Mouse (Mus musculus): ENCODE results near the gene Obsl1. TPM values are rescaled to one million over a fixed set of nuclear protein-coding genes. Genes with fewer than 3 reads are reported as not detected.

Gene Obsl1
- polyA plus RNA-seq, 1 experiment from 2014 or later = 62.3 TPM

- Histone ChIP-seq H3K27ac (no peak overlapping the region; the same call in 1 of the 2 replicates), H3K4me3 (peak overlapping the region; percentile 33), H3K9me3 (no peaks in the 10 kb centered on the region), H3K9ac (peak overlapping the region; percentile 56), H3K4me2 (peak overlapping the region; percentile 61), H3K4me1 (peaks cover 28% of the 10 kb centered on the region), H3K27me3 (peaks cover 57% of the 10 kb centered on the region), H3K36me3 (no peaks in the 10 kb centered on the region)
- WGBS = 16% methylated on average over 23 of the region's 23 CpGs
- no peak for ATAC-seq (ENCODE audit: insufficient number of reproducible peaks, insufficient read depth, low FRiP score, low TSS enrichment, low read depth)
Observed at GRCm38 (mm10) chr1:75458789-75459684, 47.2 kb downstream of the Obsl1 start.

- Histone ChIP-seq H3K27me3 (peaks cover 64% of the 10 kb centered on the region), H3K36me3 (no peaks in the 10 kb centered on the region), H3K4me2 (peak overlapping the region; percentile 61), H3K27ac (no peak overlapping the region), H3K9ac (peak overlapping the region; percentile 56), H3K4me1 (peaks cover 33% of the 10 kb centered on the region), H3K9me3 (no peaks in the 10 kb centered on the region), H3K4me3 (peak overlapping the region; percentile 33)
- 3% methylated on average over 42 of the region's 42 CpGs for WGBS
- peak; percentile 63 for ATAC-seq (ENCODE audit: insufficient number of reproducible peaks, insufficient read depth, low FRiP score, low TSS enrichment, low read depth)
Observed at GRCm38 (mm10) chr1:75458025-75458788, 48.0 kb downstream of the Obsl1 start.

- Histone ChIP-seq H3K36me3 (no peaks in the 10 kb centered on the region), H3K4me1 (peaks cover 33% of the 10 kb centered on the region), H3K4me3 (no peak overlapping the region), H3K27ac (no peak overlapping the region), H3K9me3 (no peaks in the 10 kb centered on the region), H3K9ac (no peak overlapping the region), H3K4me2 (peak overlapping the region; percentile 61), H3K27me3 (peaks cover 70% of the 10 kb centered on the region)
- no peak for ATAC-seq (ENCODE audit: insufficient number of reproducible peaks, insufficient read depth, low FRiP score, low TSS enrichment, low read depth)
- WGBS = under 1% methylated on average over 10 of the region's 10 CpGs
Observed at GRCm38 (mm10) chr1:75457710-75458024, 48.6 kb downstream of the Obsl1 start.

- WGBS = 8% methylated on average over 14 of the region's 14 CpGs
- H3K9me3 ChIP-seq = no peaks in the 10 kb centered on the region
- H3K4me1 ChIP-seq = peaks cover 33% of the 10 kb centered on the region
- peaks cover 77% of the 10 kb centered on the region for H3K27me3 ChIP-seq
- no peak overlapping the region for H3K27ac ChIP-seq
- ATAC-seq (ENCODE audit: insufficient number of reproducible peaks, insufficient read depth, low FRiP score, low TSS enrichment, low read depth) = no peak
- no peaks in the 10 kb centered on the region for H3K36me3 ChIP-seq
- no peak overlapping the region for H3K9ac ChIP-seq
- H3K4me3 ChIP-seq = no peak overlapping the region
- H3K4me2 ChIP-seq = no peak overlapping the region
Observed at GRCm38 (mm10) chr1:75456746-75457564, 49.3 kb downstream of the Obsl1 start.

GRCm38 (mm10) chr1:75455948-75456347 is 50.3 kb downstream of the Obsl1 start:
- H3K9me3 ChIP-seq = no peaks in the 10 kb centered on the region
- H3K4me2 ChIP-seq = no peak overlapping the region
- no peak overlapping the region for H3K9ac ChIP-seq
- H3K4me1 ChIP-seq = peaks cover 36% of the 10 kb centered on the region
- no peak for ATAC-seq (ENCODE audit: insufficient number of reproducible peaks, insufficient read depth, low FRiP score, low TSS enrichment, low read depth)
- no peak overlapping the region for H3K4me3 ChIP-seq
- no peaks in the 10 kb centered on the region for H3K36me3 ChIP-seq
- 24% methylated on average over 5 of the region's 5 CpGs for WGBS
- H3K27me3 ChIP-seq = peaks cover 87% of the 10 kb centered on the region
- H3K27ac ChIP-seq = no peak overlapping the region

GRCm38 (mm10) chr1:75455433-75455832 is 50.8 kb downstream of the Obsl1 start:
- Histone ChIP-seq H3K27me3 (peaks cover 92% of the 10 kb centered on the region), H3K4me2 (no peak overlapping the region), H3K9me3 (no peaks in the 10 kb centered on the region), H3K27ac (no peak overlapping the region), H3K9ac (no peak overlapping the region), H3K4me1 (peaks cover 41% of the 10 kb centered on the region), H3K36me3 (no peaks in the 10 kb centered on the region), H3K4me3 (no peak overlapping the region)
- no peak for ATAC-seq (ENCODE audit: insufficient number of reproducible peaks, insufficient read depth, low FRiP score, low TSS enrichment, low read depth)
- WGBS = 56% methylated on average over 3 of the region's 3 CpGs

GRCm38 (mm10) chr1:75451900-75452299 is 54.4 kb downstream of the Obsl1 start:
- Histone ChIP-seq H3K4me2 (no peak overlapping the region), H3K27ac (no peak overlapping the region), H3K9me3 (no peaks in the 10 kb centered on the region), H3K36me3 (no peaks in the 10 kb centered on the region), H3K9ac (no peak overlapping the region), H3K4me3 (no peak overlapping the region), H3K27me3 (peaks cover 96% of the 10 kb centered on the region), H3K4me1 (peaks cover 50% of the 10 kb centered on the region)
- ATAC-seq (ENCODE audit: insufficient number of reproducible peaks, insufficient read depth, low FRiP score, low TSS enrichment, low read depth) = no peak
- WGBS = 80% methylated on average over 5 of the region's 5 CpGs

GRCm38 (mm10) chr1:75450314-75451005 is 55.8 kb downstream of the Obsl1 start, which contains the start of gene Asic4:
Gene Asic4, plus strand, starts transcription at chr1:75450436.
- peak within 1 kb of the TSS; percentile 63 for H3K4me2 ChIP-seq
- H3K9me3 ChIP-seq = no peaks in the 10 kb centered on the region
- H3K27me3 ChIP-seq = peaks cover 95% of the 10 kb centered on the region
- H3K4me1 ChIP-seq = peaks cover 62% of the 10 kb centered on the region
- no peak for ATAC-seq (ENCODE audit: insufficient number of reproducible peaks, insufficient read depth, low FRiP score, low TSS enrichment, low read depth)
- peak within 1 kb of the TSS; percentile 36 for H3K4me3 ChIP-seq
- WGBS = 2% methylated on average over 35 of the region's 35 CpGs
- peak within 1 kb of the TSS; percentile 68 for H3K9ac ChIP-seq
- H3K36me3 ChIP-seq = no peaks in the 10 kb centered on the region
- no peak within 1 kb of the TSS for H3K27ac ChIP-seq

- H3K27me3 ChIP-seq = peaks cover 97% of the 10 kb centered on the region
- ATAC-seq (ENCODE audit: insufficient number of reproducible peaks, insufficient read depth, low FRiP score, low TSS enrichment, low read depth) = no peak
- peak overlapping the region; percentile 63 for H3K4me2 ChIP-seq
- no peaks in the 10 kb centered on the region for H3K9me3 ChIP-seq
- H3K4me1 ChIP-seq = peaks cover 71% of the 10 kb centered on the region
- H3K27ac ChIP-seq = no peak overlapping the region
- 6% methylated on average over 8 of the region's 8 CpGs for WGBS
- no peaks in the 10 kb centered on the region for H3K36me3 ChIP-seq
- 0 out of 2 replicates have a peak overlapping the region, but pooled peaks have one; percentile 36 for H3K4me3 ChIP-seq
- peak overlapping the region; percentile 68; the same call in 1 of the 2 replicates for H3K9ac ChIP-seq
Observed at GRCm38 (mm10) chr1:75449377-75450135, 56.7 kb downstream of the Obsl1 start.

- peaks cover 94% of the 10 kb centered on the region for H3K27me3 ChIP-seq
- peak overlapping the region; percentile 9; the same call in 1 of the 2 replicates for H3K4me2 ChIP-seq
- no peak overlapping the region for H3K27ac ChIP-seq
- 2% methylated on average over 14 of the region's 14 CpGs for WGBS
- no peak overlapping the region for H3K4me3 ChIP-seq
- H3K9me3 ChIP-seq = no peaks in the 10 kb centered on the region
- no peaks in the 10 kb centered on the region for H3K36me3 ChIP-seq
- no peak overlapping the region for H3K9ac ChIP-seq
- H3K4me1 ChIP-seq = peaks cover 77% of the 10 kb centered on the region
- no peak for ATAC-seq (ENCODE audit: insufficient number of reproducible peaks, insufficient read depth, low FRiP score, low TSS enrichment, low read depth)
Observed at GRCm38 (mm10) chr1:75448937-75449336, 57.3 kb downstream of the Obsl1 start.
